Mouse (Mus musculus): ENCODE data around the gene Creb3l1.

DNA sequence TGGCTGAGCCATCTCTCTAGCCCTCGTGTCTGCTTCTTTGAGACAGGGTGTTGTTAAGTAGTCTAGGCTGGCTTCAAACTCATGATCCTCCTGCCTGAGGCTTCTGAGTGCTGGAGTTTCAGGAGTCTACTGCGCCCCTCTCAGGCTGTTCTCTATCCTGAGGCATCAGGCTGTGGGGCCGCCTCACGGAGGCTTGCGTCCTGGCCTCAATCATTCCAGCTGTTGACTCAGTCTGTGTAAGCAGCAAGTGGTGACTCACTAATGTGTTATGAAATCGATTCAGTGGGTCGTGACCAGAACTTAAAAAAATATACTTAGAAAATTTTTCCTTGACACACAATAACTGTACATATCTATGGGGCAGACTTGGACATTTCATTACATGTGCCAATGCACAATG is 19.7 kb downstream of the Creb3l1 start:
- TF ChIP-seq CTCF (IDR thresholded peaks at IDR 0.05; ENCODE audit: low read depth) (no peak), EP300 (IDR thresholded peaks at IDR 0.05; ENCODE audit: low read depth) (no peak)

Data from heart, postnatal 0 days (tissue).